Mouse (Mus musculus) spleen, postnatal 0 days (tissue): ENCODE results near the gene Olfr63. TPM values are rescaled to one million over a fixed set of nuclear protein-coding genes. Genes with fewer than 3 reads are reported as not detected.

Experiments
- polyA plus RNA-seq: library from polyadenylated mRNA; unstranded; fragments of >200 nt; fragmentation: Nextera tagmentation; extraction: Ambion mirVana; gene quantifications from 2 replicates; pipeline ENCODE4 v1.2.1, GENCODE M21; 2015

The Olfr63 gene
- polyA plus RNA-seq, result 0.04 TPM in 1 of 2 replicates, not detected in the other

GRCm38 (mm10) chr17:33264376-33264775, at the start of gene Olfr63:
Gene Olfr63 (plus strand): TSS chr17:33264676.

DNA sequence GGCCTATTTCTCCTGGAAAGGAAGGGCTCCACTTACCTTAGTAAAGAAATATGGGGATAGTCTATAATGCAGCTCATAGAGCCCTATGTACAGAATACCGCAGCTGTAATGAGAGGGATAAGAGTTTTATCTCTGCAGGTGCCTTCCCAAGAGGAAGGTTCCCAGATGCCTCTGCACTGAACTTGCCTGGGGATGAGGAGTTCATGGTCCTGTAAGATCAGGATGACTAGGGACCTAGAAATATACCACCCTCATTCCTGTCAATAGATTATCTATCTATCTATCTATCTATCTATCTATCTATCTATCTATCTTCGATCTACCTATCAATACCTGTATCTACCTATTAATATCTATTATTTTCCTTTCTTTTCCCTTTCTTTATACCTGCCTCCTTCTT, 42.9 kb upstream of the Olfr63 start, which contains the start of gene Olfr1564:
Olfr1564 (minus strand) TSS at position 101 of the 400 bp plus-strand sequence.

GRCm38 (mm10) chr17:33254530-33255318, 9.8 kb upstream of the Olfr63 start, which contains the start of gene Zfp955a:
Gene Zfp955a (minus strand): TSS chr17:33255145.

DNA sequence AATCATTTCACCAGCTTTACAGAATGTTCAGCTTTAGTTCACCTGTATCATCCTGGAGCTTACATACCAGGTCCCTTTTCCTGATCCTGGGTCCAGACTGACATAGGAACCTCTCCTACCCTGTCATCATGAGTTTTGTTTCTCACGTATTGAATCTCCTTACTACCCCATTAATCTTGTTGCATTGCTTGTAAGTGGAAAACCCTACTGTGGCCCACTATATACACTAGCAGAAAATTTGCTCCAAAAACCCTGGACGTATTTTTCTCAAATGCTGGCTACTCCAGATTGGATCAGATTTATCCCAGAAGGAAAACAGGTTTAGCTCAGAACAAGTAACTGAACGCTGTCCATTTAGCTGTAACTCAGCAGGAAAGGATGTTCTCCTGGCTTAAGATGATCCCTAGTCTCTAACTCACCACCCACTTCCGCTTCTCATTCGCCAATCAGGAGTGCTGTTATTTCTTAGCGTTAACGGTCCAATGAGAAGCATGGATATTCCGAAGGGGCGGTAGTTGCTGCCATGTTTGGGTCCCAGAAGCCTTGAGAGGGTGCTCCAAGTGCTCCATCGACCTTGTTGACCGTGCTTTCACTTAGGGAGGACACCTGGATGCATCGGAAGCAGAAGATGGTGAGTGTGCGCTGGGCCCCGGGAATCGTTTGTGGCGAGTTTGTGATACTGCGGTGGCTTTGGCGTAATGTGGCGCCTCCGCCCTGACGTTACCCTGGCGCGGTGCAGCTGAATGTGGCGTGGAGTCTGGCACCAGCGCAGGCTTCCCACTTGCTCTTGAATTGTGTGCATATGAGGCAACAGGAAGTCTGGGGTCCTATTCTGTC, 24.8 kb downstream of the Olfr63 start, which contains the start of gene Zfp955b:
Zfp955b (plus strand) TSS at position 506 of the 837 bp plus-strand sequence.

Other genes with a start within 250 kb of the Olfr63 start
- 3.4 and 4.2 TPM in 2 replicates for gene Zfp763, start 231.3 kb upstream of the Olfr63 start, polyA plus RNA-seq
- gene 4921501E09Rik, start 196.6 kb upstream of the Olfr63 start, polyA plus RNA-seq, result not detected in 2 replicates
- gene Zfp563, start 175.4 kb upstream of the Olfr63 start, polyA plus RNA-seq, result 2.9 and 3.4 TPM in 2 replicates
- not detected in 2 replicates for gene Morc2b, start 125.0 kb upstream of the Olfr63 start, polyA plus RNA-seq
- gene Olfr55, start 96.2 kb upstream of the Olfr63 start, polyA plus RNA-seq, result not detected in 2 replicates
- gene Olfr239, start 73.4 kb upstream of the Olfr63 start, polyA plus RNA-seq, result not detected in 2 replicates
- gene Olfr1564, start 43.0 kb upstream of the Olfr63 start, polyA plus RNA-seq, result not detected in 2 replicates
- 4.7 and 6.2 TPM in 2 replicates for gene Zfp955a, start 9.5 kb upstream of the Olfr63 start, polyA plus RNA-seq
- 3.2 and 4.1 TPM in 2 replicates for gene Zfp955b, start 24.9 kb downstream of the Olfr63 start, polyA plus RNA-seq
- 2.9 and 4.1 TPM in 2 replicates for gene Zfp81, start 94.2 kb downstream of the Olfr63 start, polyA plus RNA-seq
- gene Zfp101, start 130.0 kb downstream of the Olfr63 start, polyA plus RNA-seq, result 9.9 and 12.1 TPM in 2 replicates
- not detected in 2 replicates for gene Actl9, start 168.2 kb downstream of the Olfr63 start, polyA plus RNA-seq